ENCODE assay signal across 26 mouse cellular contexts in the genomic region with DNA sequence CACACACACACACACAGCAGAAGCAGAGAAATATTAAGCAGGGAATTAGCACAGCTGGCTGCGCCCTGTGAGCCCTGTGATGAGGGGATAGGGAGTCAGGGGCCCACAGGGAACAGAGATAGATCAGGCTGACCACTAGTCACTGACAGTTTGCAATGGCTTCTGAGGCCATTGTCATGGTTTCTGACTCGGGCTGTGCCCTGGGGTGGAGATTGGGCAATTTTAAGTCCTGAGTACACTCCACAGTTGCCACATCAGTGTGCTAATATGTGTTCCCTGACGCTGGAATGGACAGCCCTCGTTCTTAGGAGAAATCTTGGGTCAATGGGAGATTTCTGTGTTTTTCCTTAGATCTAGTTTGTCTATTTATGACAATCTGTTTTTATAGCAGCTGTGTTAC.
A peak's percentile ranks its signal among the peaks of the same experiment; 100 is the strongest.
DNase-seq lines count a peak whose midpoint lies in the region; ATAC-seq and TF ChIP-seq lines count a peak whose summit lies in the region.
"Had no signal": no experiment of that assay in that cellular context is flagged by ENCODE, and none has a peak within 500 bp of the region (broad histone marks: within the 10 kb centered on the region; RNA-seq: fewer than 3 reads in every experiment).

No protein-coding gene starts in this region.

- ATAC-seq in liver, postnatal 0 days, result peak; percentile 90
- no peak for ATAC-seq in midbrain, embryonic 11.5 days (ENCODE audit: low FRiP score)
- no peak for ATAC-seq in midbrain, embryonic 15.5 days (replicated peaks)
- ATAC-seq: activated CD4-positive, CD25-positive, alpha-beta regulatory T cell, adult 4 months; forebrain, embryonic 16.5 days; hindbrain, postnatal 0 days; inflammation-experienced regulatory T-cells, adult 6 months had no signal

- no peak overlapping the region for H3K4me2 ChIP-seq in liver, postnatal 0 days (ENCODE audit: low read depth, low read length)
- no peak overlapping the region for H3K4me2 ChIP-seq in midbrain, embryonic 11.5 days
- H3K4me2 ChIP-seq in midbrain, embryonic 15.5 days, result no peak overlapping the region
- H3K4me2 ChIP-seq: embryonic facial prominence, embryonic 12.5 days; embryonic facial prominence, embryonic 15.5 days; forebrain, embryonic 12.5 days; heart, embryonic 13.5 days; hindbrain, embryonic 14.5 days had no signal

- no peak for TF ChIP-seq EP300 in liver, postnatal 0 days (IDR thresholded peaks at IDR 0.05; ENCODE audit: low read depth)

- WGBS in liver, postnatal 0 days (ENCODE audit: insufficient replicate concordance), result 38% methylated on average over 4 of the region's 4 CpGs
- 64% methylated on average over 4 of the region's 4 CpGs for WGBS in midbrain, embryonic 11.5 days
- 72% methylated on average over 4 of the region's 4 CpGs for WGBS in midbrain, embryonic 15.5 days

- no peaks in the 10 kb centered on the region for H3K27me3 ChIP-seq in liver, postnatal 0 days (ENCODE audit: insufficient read depth, low read length)
- no peaks in the 10 kb centered on the region for H3K27me3 ChIP-seq in midbrain, embryonic 11.5 days (ENCODE audit: control insufficient read depth, insufficient read depth, low read length)
- no peaks in the 10 kb centered on the region for H3K27me3 ChIP-seq in midbrain, embryonic 15.5 days (replicated peaks)
- H3K27me3 ChIP-seq: embryonic facial prominence, embryonic 12.5 days; embryonic facial prominence, embryonic 15.5 days had no signal

- H3K4me1 ChIP-seq in liver, postnatal 0 days (ENCODE audit: insufficient read depth), result no peaks in the 10 kb centered on the region
- no peaks in the 10 kb centered on the region for H3K4me1 ChIP-seq in midbrain, embryonic 11.5 days (ENCODE audit: control insufficient read depth, insufficient read depth, low read length)
- H3K4me1 ChIP-seq in midbrain, embryonic 15.5 days, result no peaks in the 10 kb centered on the region
- H3K4me1 ChIP-seq: embryonic facial prominence, embryonic 12.5 days; embryonic facial prominence, embryonic 15.5 days; forebrain, embryonic 12.5 days; heart, embryonic 10.5 days; heart, embryonic 13.5 days had no signal

- H3K9ac ChIP-seq in liver, postnatal 0 days (replicated peaks), result no peak overlapping the region
- no peak overlapping the region for H3K9ac ChIP-seq in midbrain, embryonic 11.5 days (ENCODE audit: low read length)
- H3K9ac ChIP-seq in midbrain, embryonic 15.5 days, result no peak overlapping the region
- H3K9ac ChIP-seq: embryonic facial prominence, embryonic 12.5 days; embryonic facial prominence, embryonic 15.5 days; forebrain, embryonic 12.5 days; heart, embryonic 13.5 days; hindbrain, embryonic 14.5 days had no signal

- no peak for TF ChIP-seq CTCF in liver, postnatal 0 days (IDR thresholded peaks at IDR 0.05; ENCODE audit: low read depth)

- no peaks in the 10 kb centered on the region for H3K36me3 ChIP-seq in liver, postnatal 0 days (replicated peaks; ENCODE audit: insufficient read depth, low read length)
- no peaks in the 10 kb centered on the region for H3K36me3 ChIP-seq in midbrain, embryonic 11.5 days (ENCODE audit: control insufficient read depth, insufficient read depth, low read length)
- H3K36me3 ChIP-seq in midbrain, embryonic 15.5 days (replicated peaks), result no peaks in the 10 kb centered on the region
- H3K36me3 ChIP-seq: embryonic facial prominence, embryonic 12.5 days; embryonic facial prominence, embryonic 15.5 days; forebrain, embryonic 12.5 days; heart, embryonic 10.5 days; heart, embryonic 13.5 days had no signal

- no peaks in the 10 kb centered on the region for H3K9me3 ChIP-seq in liver, postnatal 0 days (ENCODE audit: low read length)
- no peaks in the 10 kb centered on the region for H3K9me3 ChIP-seq in midbrain, embryonic 11.5 days (ENCODE audit: control insufficient read depth, low read length)
- H3K9me3 ChIP-seq in midbrain, embryonic 15.5 days, result no peaks in the 10 kb centered on the region
- H3K9me3 ChIP-seq: embryonic facial prominence, embryonic 12.5 days; embryonic facial prominence, embryonic 15.5 days; forebrain, embryonic 12.5 days; heart, embryonic 10.5 days; heart, embryonic 13.5 days had no signal

- H3K27ac ChIP-seq in liver, postnatal 0 days (ENCODE audit: low read depth), result 0 out of 2 replicates have a peak overlapping the region, but pooled peaks have one; percentile 7
- no peak overlapping the region for H3K27ac ChIP-seq in midbrain, embryonic 11.5 days (ENCODE audit: low read depth, low read length)
- H3K27ac ChIP-seq in midbrain, embryonic 15.5 days, result no peak overlapping the region
- H3K27ac ChIP-seq: embryonic facial prominence, embryonic 12.5 days; embryonic facial prominence, embryonic 15.5 days; forebrain, embryonic 12.5 days; heart, adult 2 months; heart, embryonic 10.5 days; heart, embryonic 13.5 days; hindbrain, embryonic 14.5 days; hindbrain, postnatal 0 days had no signal

- H3K4me3 ChIP-seq in liver, postnatal 0 days (ENCODE audit: low read depth, low read length), result no peak overlapping the region
- H3K4me3 ChIP-seq in midbrain, embryonic 11.5 days (ENCODE audit: low read depth, low read length), result no peak overlapping the region
- H3K4me3 ChIP-seq in midbrain, embryonic 15.5 days, result no peak overlapping the region
- H3K4me3 ChIP-seq: embryonic facial prominence, embryonic 12.5 days; embryonic facial prominence, embryonic 15.5 days; forebrain, embryonic 12.5 days; heart, adult 2 months; heart, embryonic 10.5 days; heart, embryonic 13.5 days had no signal

- peak; percentile 18 for DNase-seq in adrenal gland, adult 2 months
- DNase-seq in adrenal gland, postnatal 36 days, result no peak
- peak; percentile 27 for DNase-seq in liver, postnatal 0 days
- no peak for DNase-seq in liver
- peak; percentile 51 for DNase-seq in midbrain, embryonic 11.5 days (ENCODE audit: low spot score, missing footprints)
- DNase-seq: adrenal gland, adult 8-10 months; cerebellum, adult 11 months; cerebellum, adult 2 months; cerebellum, adult 9-11 months; cerebellum, postnatal 25 days; gastrocnemius, postnatal 10 days; gastrocnemius, postnatal 36 days; heart, adult 2 months; heart, postnatal 14 days; heart, postnatal 4 days had no signal

Comparison
In these comparisons a context has a peak if more than half of its experiments do, and no peak if none do; other contexts are left out.
1. DNase-seq: peak in adrenal gland, adult 2 months (single experiment), liver, postnatal 0 days (single experiment) and midbrain, embryonic 11.5 days (single experiment); none in adrenal gland, postnatal 36 days (0 of 2) and liver (single experiment).